Mouse (Mus musculus) embryo, embryonic 9.5 days (tissue): ENCODE measurements at regions not wholly inside any gene's neighbourhood (a gene's known extent, or its start where the extent isn't known, plus 50 kb on each side); places are given as distances from the start of the nearest gene placed in this dataset.
A peak's percentile ranks its signal among the peaks of the same experiment; 100 is the strongest.
"Not testable (repeated sequence)": the region's sequence is repeated elsewhere in the genome, so short reads cannot be mapped to it uniquely, and the experiment has no call there.

Experiments used
- DNase-seq: peaks from one replicate; pipeline ENCODE4 v3.0.0-alpha.2; 2017; ENCODE audit errors: extremely low spot score

DNA sequence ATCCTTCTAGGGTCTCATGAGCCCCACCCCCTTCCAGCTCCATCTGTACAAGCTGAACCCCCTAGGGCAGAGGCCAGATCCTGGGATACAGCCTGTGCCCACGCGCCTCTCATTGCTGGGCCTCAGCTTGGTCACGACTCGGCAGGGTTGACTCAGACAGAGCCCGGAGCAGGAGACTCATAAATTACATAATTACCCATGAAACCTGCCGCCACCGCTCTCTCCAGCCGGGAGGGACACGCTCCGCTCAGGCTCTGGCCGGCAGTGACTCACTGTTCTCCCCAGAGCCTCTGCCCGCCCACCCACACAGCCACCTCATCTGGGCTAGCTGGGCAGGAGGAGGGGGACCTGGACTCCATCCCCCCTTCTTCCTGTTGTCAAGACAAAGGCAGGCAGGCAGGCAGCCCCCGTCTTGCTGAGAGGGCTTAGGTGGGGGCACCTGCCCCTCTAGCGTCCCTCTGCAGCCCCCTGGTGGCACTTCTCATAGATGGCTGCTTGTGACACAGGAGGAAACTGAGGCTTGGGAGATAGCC, 149.6 kb upstream of the Rtl1 start:
- peak; percentile 78 for DNase-seq

DNA sequence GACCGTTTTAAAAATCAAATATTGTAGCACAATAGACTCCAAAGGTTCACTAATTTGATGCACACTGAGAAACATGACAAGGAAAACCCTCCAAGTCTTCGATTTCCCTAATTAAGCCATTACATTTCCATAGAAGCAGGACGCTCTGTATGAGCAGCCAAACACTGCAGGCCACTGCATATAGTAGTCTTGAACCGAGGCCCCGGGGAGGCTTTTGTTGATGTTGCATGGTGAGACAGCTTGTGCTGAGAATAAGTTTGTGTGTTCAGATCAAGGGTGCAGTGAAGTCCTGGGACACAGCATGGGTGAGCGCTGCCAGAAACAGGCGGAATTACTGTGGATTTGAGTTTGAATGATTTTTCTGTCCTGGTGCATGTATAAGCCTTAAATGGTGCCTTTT, 154.9 kb upstream of the Rtl1 start:
- DNase-seq, result no peak

DNA sequence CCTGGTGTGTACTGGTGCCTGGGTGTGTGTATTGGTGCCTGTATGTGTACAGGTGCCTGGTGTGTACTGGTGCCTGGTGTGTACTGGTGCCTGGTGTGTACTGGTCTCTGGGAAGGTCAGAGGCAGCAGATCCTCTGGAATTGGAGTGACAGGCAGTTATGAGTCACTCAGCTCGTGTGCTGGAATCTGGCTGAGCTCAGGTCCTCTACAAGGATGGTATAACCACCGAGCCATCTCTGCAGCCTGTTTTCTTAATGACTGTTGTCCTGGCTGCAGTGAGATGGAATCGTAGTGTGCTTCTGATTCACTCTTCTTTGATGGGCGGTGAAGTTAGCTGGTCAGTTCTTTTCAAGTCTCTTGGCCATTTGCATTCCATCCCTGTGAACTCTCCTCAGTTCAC, 164.2 kb upstream of the Rtl1 start:
- no peak for DNase-seq

DNA sequence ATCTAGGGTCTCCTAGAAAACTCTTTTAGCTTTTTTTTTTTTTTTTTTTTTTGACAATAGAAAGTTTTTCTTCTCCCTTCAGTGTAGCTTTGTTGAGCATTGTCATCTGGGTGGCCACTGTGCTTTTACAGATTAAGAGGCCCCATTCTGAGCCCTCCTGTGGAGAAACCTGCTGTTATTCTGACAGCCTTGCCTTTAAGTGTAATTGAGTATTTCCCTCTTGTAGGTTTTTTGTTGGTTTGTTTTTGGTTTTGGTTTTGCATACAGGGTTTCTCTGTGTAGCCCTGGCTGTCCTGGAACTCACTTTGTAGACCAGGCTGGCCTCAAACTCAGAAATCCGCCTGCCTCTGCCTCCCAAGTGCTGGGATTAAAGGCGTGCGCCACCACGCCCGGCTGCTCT, 166.5 kb upstream of the Rtl1 start:
- not testable (repeated sequence) for DNase-seq

DNA sequence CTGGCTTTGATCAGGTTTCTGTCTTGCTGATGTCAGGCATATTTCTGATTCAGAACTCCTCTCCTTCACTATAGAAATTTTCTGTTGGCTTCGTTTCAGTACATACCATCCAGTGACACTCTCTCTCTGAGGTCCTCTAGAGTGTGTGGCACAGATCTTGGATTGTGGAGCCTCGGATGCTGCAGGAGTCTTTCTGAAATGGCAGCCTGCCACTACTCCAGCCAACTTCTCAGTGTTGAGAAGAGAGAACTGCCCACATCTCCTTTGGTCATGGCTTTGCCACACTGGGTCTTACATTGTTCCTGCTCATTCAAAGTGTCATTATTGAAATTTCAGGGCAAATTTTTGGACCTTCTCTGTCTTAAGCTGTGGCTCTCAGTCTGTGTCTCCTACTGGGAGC, 172.4 kb upstream of the Rtl1 start:
- no peak for DNase-seq

DNA sequence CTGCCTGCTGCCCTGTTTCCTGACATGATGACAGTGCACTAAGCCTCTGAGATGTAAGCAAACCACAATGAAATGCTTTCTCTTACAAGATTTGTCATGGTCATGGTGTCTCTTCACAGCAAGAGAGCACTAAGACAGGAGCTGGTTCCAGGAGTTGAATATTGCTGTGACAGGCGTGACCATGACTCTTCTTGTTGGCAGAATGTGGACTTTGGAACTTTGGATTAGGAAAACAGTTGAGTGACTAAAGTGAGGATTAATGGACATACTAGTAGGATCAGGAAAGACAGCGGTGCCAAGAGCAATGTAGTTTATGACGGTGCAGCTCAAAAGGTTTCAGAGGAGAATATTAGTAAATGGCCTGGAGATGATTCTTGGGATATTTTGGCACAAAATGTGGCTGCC, 173.8 kb upstream of the Rtl1 start:
- no peak for DNase-seq

DNA sequence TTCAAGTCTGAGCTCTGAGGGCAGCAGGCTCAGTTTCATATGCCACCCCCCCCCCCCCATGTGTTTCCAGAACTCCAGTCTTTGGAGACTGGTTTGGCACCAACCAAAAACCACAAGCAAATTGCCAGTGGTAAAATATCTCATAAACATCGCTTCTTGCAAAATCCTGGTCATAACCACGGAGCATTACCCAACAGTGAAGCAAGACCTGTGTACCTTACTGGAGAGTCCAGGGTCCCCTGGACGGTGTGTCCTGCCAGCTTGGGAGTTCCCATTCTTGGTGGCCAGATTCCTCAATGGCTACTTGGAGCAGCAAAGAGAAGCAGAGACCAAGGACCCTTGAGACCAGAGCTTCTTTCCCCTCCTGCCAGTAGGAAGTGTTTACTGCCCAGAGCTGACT, 198.7 kb upstream of the Rtl1 start:
- no peak for DNase-seq

DNA sequence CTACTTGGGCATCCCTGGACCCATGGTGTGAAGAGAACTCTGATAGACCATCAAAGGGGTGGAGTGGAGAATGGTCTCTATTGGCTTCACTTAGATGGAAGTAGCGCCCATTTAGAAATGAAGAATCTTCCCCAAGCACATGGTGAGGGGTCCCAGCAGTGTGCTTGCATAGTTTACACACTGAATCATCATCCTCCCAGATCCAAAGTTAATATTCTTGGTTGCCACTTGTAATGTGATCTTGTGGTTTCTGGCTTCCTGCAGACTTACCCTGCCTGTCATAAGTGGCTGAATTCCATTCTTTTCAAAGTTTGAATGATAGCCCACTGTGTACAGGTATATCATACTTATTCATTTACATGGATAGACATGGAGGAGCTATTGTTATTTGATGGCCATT, 199.3 kb upstream of the Rtl1 start:
- no peak for DNase-seq

DNA sequence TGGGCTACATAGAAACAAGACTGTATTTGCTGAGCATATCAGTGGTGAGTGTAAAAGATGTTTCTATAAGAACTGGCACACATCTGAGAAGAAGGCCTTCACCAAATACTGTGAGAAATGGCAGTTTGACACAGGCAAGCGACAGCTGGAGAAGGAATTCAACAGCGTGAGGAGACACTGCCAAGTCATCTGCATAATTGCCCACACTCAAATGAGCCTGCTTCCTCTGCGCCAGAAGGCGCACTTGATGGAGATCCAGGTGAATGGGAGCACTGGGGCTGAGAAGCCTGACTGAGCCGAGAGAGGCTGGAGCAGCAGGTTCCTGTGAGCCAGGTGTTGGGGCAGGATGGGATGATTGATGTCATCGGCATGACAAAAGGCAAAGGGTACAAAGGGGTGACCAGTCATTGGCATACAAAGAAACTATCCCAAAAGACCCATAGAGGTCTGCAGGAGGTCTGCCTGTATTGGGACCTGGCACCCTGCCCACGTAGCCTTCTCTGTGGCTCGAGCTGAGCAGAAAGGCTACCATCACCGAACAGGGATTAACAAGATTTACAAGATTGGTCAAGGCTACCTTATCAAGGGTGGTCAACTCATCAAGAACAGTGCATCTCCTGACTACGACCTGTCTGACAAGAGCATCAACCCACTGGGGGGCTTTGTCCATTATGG, 227.2 kb upstream of the Rtl1 start:
- DNase-seq, result no peak

DNA sequence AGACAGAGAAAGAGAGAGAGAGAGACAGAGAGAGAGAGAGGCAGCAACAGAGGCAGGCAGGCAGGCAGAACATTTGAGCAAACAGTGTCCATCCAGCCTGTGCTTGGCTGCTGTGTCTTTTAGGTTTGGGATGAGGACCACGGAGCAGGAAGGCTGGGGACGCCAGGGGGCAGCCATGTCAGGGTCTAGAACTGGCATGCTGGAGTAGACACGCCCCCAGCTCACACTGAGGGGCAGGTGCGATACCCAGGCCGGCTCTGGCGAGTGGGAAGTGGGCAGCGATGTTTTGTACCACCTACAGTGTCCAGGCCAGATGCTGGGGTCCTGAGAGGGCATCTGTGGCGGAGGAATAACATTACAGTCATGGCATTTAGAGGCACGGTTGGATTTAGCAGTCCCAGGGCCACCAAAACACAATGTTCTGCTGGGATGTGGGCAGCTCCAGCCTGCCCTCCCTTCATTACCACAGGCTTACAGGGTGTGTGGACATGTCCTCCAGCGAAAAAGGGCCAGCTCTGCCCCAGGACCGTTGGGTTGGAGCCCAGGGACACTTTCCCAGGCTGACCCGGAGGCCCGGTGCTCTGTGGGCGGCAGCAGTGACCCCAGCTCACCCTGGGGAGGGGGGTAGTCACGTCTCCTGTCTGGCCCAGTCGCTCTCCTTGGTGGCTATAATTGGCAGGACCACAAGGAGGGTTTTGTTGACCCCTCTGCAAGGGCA, 230.3 kb upstream of the Rtl1 start:
- DNase-seq, result peak; percentile 61

DNA sequence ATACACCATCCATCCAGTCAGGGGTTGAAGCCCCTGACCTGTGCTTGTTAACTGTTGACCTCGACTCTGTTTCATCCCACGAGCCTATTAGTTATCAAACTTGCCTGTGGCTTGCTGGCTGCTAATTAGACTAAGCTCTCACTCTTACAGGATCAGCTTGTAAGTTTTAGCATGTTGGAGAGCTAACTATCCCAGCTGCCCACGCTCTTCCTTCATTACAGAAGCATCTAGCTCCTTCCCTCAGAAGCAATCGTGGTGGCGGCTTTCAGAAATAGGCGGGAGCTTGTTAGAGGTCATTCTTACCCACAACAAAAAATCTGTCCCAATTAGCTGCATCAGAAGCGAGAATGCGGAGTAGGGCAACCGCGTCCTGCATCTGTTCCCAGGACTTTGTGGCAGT, 232.8 kb upstream of the Rtl1 start:
- DNase-seq, result no peak

DNA sequence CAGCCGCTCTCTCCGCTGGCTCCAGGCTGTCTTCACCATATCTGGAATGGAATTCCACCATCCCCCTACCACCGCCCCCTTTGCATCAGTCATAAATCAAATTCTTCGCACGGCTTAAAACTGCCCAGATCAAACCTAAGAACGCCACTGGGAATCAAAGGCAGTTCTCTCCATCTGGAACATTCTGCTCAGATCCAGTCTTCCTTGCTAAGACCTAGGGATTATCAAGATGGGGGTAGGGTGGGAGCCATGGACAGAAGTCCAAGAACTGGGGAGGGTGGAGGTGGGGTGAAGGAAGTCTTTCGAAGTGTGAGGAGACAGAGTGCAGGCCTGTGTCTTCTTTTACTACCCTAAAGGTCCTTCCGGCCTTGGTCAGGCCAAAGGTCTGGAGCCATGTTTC, 236.4 kb upstream of the Rtl1 start:
- no peak for DNase-seq

DNA sequence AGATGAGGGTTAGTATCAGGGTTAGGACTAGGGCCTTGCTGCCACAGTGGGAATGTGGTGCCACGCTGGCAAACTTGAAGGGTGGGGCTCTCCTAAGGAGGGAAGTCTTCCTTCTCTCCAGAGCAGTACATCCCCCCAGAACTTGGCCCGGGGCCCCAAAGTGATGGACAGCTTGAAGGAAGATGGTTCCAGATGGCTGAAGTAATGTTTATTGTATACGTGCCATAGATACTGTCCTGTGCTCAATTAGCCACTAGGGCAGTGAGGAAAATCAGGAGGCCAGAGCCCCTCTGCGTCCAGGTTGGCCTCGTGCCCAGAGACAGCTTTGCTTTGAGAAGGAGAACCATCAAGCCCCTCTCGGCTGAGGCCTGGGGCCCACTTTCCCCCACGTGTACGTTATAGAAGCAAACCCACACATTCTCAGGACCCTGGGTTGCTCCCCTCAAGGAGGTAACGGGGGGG, 239.0 kb upstream of the Rtl1 start:
- no peak for DNase-seq

DNA sequence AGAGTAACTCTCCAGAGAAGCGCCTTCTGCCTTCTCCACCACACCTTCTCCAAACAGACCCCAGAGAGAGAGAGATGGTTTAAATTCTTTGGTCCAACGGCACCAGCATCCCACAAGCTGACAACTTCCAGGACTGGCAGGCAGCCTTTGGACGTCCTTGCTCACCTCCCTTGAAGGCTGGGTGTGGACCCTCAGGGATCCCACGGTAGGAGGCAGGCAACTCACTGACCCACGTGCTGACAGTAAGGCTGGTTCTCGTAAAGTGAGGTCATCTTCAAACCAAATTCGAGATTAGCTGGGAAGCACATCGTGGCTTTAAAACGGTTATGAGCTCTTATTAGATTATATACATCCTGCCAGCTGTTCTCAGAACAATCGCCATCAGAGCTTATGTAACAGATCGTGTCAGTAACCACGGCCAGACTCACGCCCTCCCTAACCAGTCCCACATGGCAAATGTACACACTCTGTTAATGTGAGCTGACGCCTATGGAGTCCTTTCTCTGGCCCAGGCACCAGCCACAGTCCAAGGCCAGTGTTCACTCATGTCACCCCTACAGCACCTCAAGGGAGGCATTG, 239.9 kb upstream of the Rtl1 start:
- DNase-seq, result no peak

DNA sequence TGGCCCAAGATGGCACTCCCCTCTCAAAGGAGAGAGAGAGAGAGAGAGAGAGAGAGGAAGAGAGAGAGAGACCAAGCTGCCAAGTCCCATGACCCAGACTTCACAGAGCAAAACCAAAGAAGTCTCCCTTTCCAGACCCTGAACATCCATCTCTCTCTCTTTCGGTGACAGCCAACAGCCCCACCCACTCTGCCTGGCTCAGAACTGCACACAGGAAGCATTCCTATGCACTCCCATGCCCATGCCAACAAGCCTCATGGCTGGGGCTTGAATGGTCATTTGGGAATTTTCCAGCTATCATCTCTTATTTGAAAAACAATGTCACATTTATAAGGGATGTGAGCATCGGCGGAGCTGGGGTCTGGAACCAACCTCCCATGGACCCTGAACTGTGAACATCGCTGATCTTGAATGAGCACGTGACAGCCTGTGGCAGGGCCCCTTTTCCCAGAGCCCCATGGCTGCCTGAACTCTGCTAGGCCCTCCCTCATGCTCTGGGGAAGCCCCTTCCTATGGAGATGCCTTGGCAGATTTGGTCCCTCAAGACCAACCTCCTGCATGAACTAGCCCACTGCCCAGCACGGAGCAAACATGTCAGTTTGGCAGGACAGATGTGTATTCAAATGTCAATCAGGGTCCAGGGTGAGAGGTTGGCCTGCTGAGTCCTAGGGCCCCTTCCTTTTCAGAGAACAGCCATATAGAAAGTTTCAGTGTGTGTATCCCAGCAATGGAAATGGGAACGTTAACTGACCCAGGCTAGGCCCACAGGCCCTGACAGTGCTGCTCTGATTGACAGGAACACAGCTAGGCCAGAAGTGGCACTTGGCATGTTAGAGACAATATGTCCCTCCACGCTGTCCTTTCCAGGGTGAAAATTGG, 244.8 kb upstream of the Rtl1 start:
- DNase-seq, result no peak

DNA sequence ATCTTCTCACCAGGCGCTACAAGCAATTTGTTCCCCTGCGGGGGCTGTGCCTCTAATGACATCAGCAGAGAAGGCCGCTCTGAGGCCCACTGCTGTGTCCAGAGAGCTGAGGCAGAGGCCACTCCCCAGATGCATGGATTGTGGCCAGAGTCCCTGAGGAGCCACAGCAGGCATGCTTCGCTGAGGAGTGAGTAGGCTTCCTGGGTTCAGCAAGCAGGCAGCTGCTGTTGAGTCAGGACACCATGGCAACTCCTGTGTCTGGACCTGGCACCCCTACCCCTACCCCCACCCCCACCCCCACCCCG, 245.4 kb upstream of the Rtl1 start:
- no peak for DNase-seq

DNA sequence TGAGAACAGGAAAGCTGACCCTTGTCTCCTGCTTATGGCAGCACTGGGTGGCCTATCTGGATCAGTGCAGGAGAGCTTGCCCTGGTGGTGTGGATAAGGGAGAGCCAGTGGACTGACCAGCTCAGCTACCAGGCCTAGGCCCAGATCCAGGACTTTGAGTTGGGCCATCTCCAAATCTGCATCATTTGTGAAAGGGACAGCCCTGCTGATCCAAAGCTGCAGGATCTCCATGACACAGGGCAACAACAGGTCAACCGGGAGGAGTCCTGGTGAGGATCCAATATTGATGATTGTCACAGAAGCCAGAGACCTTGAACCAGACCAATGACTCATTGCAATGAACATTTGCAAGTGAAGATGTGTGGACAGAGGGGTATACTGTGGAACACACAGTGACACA, 256.2 kb upstream of the Rtl1 start:
- DNase-seq, result no peak

DNA sequence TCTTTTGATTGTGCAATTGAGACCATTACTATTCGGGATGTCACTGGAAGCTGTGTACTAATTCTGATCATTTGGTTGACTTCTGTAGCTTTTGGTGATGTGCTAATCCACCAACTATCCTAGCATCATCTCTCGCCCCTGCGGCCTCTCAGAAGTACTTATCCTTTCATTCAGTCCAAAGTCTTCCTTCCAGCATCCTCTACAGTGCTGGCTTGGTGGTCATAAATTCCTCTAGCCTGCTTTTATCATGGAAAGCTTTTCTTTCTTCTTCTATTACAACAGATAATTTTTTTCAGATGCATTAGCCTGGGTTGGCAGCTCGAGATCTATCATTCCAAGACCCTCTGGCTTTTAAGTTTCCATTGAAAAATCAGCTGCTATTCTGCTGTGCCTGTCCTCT, 257.6 kb upstream of the Rtl1 start:
- no peak for DNase-seq

DNA sequence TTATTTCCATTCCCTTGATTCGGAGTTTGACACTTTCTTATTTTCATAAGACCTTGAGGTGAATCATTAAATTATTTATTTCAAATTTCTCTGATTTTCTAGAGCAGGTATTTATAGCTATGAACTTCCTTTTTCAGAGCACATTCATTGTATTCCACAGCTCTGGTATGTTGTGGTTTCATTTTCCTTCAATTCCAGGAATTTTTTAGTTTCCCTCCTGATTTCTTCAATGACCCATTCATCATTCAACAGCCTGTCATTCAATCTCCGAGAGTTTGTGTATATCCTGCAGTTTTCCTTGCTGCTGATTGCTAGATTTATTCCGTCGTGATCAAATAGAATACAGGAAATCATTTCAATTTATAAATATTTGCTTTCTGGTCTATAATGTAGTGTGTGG, 264.7 kb upstream of the Rtl1 start:
- no peak for DNase-seq

DNA sequence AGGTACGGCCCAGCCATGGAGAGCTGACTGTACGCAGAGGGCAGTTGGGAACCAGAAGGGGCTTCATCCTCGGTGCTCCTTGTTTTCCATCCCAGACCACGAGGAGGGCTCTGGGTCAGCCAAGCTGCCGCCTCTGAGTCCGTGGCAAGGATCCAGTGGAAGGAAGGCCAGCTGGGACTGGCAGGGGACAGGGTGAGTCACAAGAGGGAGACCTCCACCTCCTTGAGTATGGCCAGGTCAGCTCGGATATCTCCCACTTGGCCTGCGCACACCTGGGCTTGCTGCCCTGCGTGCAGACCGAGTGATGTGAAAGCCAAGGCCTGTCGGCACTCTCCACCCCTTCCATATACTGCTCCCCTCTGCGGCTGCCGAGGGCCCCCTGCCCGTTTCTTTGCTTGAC, 270.9 kb upstream of the Rtl1 start:
- no peak for DNase-seq

DNA sequence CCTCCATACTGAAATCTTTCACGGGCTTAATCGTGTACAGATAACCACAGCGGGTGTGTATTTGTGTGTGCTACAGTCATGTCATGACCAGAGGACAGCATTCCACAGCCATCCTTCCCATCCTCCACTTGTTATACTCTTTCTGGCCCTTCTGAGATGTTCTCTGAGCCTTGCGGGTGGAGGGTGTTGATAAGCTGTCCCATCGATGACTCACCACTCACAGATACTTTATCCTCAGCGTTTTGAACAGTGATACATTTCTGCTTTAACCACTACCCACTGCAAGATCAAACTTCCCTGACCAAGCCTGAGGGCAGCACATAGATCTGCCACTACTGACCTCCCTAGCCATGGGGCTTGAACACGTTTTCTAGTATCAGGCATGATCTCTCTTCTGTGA, 274.3 kb upstream of the Rtl1 start:
- no peak for DNase-seq

DNA sequence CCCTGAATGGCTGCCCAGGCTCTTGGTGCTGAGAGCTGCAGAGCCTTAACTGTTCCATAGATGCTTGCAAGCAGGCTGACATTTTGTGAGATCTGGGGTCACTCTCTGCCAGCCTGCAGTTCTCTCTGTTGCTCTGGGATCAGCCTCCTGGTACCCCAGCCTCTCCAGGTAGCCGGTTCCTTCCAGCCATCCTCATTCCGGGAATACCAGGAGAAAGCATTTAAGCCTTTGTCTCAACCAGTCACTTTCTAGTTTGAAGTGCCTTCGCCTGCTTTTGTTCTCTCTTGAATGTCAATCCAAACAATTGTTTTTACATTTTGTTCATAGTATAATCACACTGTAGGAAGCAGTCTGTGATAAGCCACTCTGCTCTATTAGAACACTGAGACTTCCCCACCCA, 281.0 kb upstream of the Rtl1 start:
- DNase-seq, result no peak
